Mouse (Mus musculus): Measurements from ENCODE around the gene Mrpl44.

Mrpl44 gene

DNA sequence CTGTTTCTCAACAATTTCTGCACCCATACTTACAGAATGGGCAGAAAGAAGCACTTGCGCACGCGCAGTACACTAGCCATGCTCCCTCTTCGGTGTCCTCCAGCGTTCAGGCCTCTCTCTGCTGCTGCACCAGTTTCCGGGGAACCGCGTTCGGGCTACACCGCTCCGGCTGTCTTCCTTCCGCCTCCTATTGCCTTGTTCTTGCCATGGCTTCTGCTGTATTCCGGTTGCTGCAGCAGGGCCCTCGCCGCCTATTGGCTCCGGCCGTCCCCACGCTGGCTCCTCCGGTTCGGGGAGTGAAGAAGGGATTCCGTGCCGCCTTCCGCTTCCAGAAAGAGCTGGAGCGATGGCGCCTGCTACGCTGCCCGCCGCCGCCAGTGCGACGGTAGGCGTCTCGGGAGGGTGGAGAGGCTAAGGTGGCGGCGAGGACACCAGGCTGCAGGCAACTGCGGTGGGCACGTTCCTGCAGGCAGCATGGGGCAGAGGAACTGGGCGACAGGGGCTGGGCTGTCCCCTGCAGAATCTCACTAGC, at the start of gene Mrpl44, which contains the start of gene Wdfy1:
Gene Mrpl44, plus strand, starts transcription at position 92 of the 532 bp plus-strand sequence.
Gene Wdfy1, minus strand, starts transcription at position 217 of the 532 bp plus-strand sequence.
- peak; percentile 97 to 98 for DNase-seq

GRCm38 (mm10) chr1:79734794-79735193, 41.0 kb upstream of the Mrpl44 start:
- DNase-seq = no peak

DNA sequence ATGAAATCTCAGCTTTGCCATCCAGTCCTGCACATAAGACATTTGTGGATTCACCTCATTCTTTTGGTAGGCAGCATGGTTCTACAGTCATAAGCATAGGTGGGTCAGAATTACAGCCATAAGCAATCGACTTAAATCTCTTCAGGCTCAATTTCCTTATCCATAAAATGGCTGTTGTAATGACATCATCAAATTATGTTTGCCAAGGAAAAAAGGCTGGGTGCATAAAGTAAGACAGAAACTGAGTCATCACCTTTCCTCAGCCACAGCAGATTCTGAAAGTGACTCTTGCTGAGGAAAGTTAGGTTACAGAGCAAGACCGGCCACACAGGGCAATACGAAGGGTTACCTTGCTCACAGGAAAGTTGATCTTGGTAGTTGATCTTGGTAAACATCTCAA, 39.4 kb upstream of the Mrpl44 start:
- no peak for DNase-seq

GRCm38 (mm10) chr1:79739726-79740125, 36.1 kb upstream of the Mrpl44 start:
- DNase-seq = no peak

GRCm38 (mm10) chr1:79741002-79741401, 34.8 kb upstream of the Mrpl44 start:
- no peak for DNase-seq

- DNase-seq = no peak
These were observed 32.9 kb upstream of the Mrpl44 start for GRCm38 (mm10) chr1:79742949-79743348.

DNA sequence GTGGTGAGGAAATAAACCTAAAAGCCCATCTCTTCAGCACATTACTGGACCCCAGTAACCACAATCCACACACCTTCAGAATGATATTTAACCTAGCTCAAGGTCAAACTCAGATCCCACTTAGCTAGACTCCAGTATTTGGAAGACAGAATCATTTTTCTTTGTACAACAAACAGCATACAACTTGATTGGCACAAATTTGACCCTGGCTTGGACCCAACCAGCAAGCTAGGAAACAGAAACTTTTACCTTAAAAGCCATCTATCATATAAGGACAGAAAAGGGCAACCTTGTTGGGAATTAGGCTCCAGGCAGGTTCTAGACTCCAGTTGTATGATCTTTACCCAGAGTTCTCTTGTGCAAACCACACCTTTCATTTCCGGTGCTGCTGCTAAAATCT, 32.4 kb upstream of the Mrpl44 start:
- no peak for DNase-seq

GRCm38 (mm10) chr1:79746056-79746455, 29.8 kb upstream of the Mrpl44 start:
- DNase-seq = peak; percentile 85 to 88

- DNase-seq = peak in 1 of 2 experiments; percentile 53
These were observed 24.6 kb upstream of the Mrpl44 start for GRCm38 (mm10) chr1:79751186-79751585.

GRCm38 (mm10) chr1:79752015-79752695, 23.7 kb upstream of the Mrpl44 start:
- DNase-seq = no peak

GRCm38 (mm10) chr1:79752714-79753340, 23.0 kb upstream of the Mrpl44 start:
- no peak for DNase-seq

GRCm38 (mm10) chr1:79753456-79753855, 22.4 kb upstream of the Mrpl44 start:
- no peak for DNase-seq

DNA sequence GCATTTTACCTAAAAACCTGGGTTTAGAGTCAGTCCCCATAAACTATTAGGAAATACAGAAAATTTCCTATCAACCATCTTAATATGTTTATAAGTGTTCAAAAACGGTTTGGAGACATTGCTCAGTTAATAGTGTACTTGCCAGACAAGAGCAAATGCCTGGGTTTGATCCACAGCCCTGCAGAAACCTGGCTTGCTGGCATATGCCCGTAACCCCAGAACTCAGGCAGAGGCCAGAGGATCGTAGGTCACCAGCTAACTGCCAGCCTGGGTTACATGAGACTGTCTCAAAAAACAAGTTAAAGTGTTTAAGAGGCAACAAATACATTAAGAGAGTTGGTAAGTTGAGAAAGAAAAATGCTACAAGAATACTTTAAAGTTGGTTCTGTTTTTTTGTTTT, 20.9 kb upstream of the Mrpl44 start:
- no peak for DNase-seq

DNA sequence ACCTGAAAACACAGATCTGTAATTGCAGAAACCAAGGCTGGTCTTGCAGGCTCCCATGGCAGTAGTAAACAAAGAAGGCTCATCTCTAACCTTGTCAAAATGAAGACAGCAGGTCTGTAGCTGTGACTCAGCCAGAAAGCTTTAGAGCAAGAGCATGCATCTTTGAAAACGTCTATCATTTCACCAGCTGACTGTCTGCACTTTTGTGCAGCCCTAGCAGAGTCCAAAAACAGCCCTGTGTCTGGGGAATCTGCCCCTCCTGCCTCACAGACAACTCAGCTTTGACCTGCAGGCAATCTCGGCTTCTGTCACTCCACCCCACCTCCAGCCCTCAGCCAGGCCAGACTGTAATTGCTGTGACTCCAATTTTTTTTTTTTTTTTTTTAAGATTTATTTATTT, 20.4 kb upstream of the Mrpl44 start:
- no peak for DNase-seq

- no peak for DNase-seq
These were observed 19.4 kb upstream of the Mrpl44 start for GRCm38 (mm10) chr1:79756417-79756816.

GRCm38 (mm10) chr1:79757161-79757560, 18.7 kb upstream of the Mrpl44 start:
- DNase-seq = no peak

GRCm38 (mm10) chr1:79757597-79757996, 18.2 kb upstream of the Mrpl44 start:
- DNase-seq = no peak

DNA sequence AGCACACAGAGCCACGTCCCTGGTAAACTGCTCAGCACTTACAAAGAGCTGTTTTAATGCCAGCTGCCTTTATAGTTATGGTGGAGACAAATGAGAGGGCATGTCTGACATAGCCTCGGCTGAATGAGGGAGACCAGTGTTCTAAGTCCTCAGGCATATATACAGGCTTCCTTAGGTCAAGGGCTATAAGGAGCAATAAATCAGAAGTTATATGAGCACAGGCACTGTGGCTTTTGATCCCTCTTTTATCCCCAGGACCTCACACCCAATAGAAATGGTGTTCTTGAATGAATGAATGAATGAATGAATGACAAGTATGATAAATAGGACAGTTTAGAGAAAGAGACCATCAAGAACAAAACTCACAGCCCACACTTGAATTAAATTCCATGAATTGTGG, 16.8 kb upstream of the Mrpl44 start:
- no peak for DNase-seq

DNA sequence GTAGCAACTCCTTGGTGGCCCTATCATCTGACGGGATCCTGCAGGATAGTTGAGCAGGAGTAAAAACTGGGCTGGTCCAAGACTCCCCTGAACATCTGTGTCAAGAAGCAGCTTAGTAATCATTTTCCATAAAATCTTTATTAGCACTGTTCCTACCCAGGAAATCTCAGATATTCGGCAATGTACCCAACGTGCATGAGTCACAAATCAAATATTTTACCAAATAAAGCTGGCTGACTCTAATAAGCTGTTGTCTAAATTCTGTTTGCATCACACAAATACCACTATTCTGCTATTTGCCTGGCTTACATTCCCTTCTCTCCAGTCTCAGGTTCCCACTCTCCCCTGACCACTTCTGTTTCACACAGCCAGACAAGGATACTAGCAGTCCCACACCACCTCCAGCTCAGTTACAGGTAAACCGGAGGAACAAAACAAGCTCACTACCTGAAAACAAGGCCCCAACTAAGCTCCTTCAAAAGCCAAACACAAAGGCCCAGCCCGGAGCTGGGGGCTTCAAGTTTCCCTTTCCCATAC, 16.3 kb upstream of the Mrpl44 start:
- no peak for DNase-seq

GRCm38 (mm10) chr1:79760656-79761055, 15.2 kb upstream of the Mrpl44 start:
- DNase-seq = peak; percentile 33 to 54

GRCm38 (mm10) chr1:79761106-79761916, 14.5 kb upstream of the Mrpl44 start:
- peak; percentile 81 to 83 for DNase-seq

DNA sequence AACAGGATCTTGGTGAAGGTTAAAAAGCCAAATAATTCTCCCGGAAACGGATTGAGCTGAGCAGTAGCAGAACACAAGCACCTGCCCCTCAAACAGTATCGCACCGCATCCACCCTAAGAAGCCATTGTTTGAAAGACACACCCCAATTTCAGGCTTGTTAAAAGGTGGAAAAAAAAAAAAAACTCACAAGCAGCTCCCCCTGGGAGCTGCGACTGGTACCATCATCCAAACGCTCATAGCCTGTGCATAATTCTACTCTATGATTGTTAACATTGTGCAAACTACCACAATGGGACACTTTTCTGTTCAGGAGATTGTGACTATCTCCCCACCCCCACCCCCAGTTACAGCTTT, 13.9 kb upstream of the Mrpl44 start:
- no peak for DNase-seq

Data from lung, adult 18-20 months (tissue).